Mouse (Mus musculus): ENCODE measurements around the gene Eif6. TPM values are rescaled to one million over a fixed set of nuclear protein-coding genes. Genes with fewer than 3 reads are reported as not detected.

Eif6 gene
- polyA plus RNA-seq (2017; shearing (Covaris generic)), result 100 to 1,000 TPM; 181 to 215 TPM

DNA sequence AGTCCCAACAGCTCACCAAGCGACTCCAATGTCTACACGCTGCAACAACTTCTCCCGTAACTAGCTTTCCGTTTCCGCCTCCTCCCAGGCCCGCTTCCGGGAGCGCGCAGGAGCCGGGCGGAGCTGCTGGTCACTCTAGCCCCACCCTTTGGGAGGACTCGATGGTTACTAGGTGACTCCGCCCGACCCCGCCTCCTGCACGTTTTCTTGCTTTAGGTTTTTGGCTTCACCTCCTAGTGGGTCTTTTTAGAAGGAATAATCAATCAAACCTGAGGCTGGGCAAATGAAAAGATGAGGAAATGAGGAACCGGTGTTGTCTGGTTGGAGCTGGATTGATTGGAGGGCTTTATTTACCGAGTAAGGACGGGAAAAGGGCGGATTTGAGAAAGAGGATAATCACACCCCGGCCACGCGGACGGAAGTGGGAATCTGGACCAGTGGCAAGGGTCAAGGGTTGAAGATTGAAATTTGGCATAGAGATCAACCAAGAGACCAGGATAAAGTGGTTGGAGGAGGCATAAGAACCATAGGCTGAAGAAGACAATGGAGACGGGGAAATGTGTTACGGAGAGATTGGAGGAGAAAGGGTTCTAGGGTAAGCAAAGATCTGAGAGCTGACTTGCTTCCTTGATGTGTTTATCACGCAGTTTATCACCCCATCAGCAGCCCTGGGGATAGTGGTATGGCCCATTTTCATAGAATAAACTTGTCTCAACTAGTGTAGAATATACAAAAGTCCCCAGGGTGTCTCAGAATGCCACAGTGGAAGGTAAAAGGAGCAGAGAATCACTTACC, at the start of gene Eif6:
Eif6 (minus strand) TSS at position 296 of the 795 bp plus-strand sequence.

DNA sequence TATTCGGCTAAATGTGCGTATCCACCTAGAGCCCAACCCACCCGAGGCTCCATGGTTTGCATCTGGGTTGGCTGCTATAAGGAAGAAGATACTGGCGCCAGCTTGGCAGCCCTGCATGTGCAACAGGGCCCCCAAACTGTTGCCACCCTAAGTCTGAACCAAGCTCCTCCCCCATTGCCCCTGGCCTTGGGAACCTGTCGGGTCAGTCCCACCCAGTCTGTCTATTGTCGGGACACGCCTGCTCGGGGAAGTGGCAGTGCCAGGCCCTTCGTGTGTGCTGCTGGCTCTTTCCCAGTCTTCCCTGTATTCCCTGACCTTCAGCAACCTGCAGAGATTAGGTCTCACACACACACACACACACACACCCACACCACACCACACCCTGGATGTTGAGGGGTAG, 8.0 kb upstream of the Eif6 start, which contains the start of gene Fam83c:
Fam83c (minus strand) TSS at position 123 of the 400 bp plus-strand sequence.

DNA sequence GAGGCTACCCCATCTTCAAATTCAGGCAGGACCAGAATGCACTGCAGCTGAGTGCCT, 7.5 kb downstream of the Eif6 start, which contains the start of gene BC029722:
BC029722 (minus strand) TSS at position 35 of the 57 bp plus-strand sequence.

GRCm38 (mm10) chr2:155774927-155775684, 51.6 kb downstream of the Eif6 start, which contains the start of gene Mmp24:
Gene Mmp24 (plus strand): TSS chr2:155775342.

Other genes with a start within 250 kb of the Eif6 start
- gene Gss, start 234.1 kb downstream of the Eif6 start, polyA plus RNA-seq (2017; shearing (Covaris generic)), result 10 to 100 TPM; 11.9 to 16.4 TPM
- 1 to 10 TPM in 1 of 2 experiments, under 1 TPM in 1; 0.13 to 1.1 TPM for gene Myh7b, start 215.7 kb downstream of the Eif6 start, polyA plus RNA-seq (2017; shearing (Covaris generic))
- 100 to 1,000 TPM; 213 to 244 TPM for gene Trpc4ap, start 134.5 kb downstream of the Eif6 start, polyA plus RNA-seq (2017; shearing (Covaris generic))
- 10 to 100 TPM; 66.8 to 69.6 TPM for gene Edem2, start 97.5 kb downstream of the Eif6 start, polyA plus RNA-seq (2017; shearing (Covaris generic))
- gene Gm17581, start 91.1 kb downstream of the Eif6 start, polyA plus RNA-seq (2017; shearing (Covaris generic)), result not detected
- gene Procr, start 75.8 kb downstream of the Eif6 start, polyA plus RNA-seq (2017; shearing (Covaris generic)), result under 1 TPM; 0.10 to 0.64 TPM
- under 1 TPM; 0.31 to 0.62 TPM for gene Mmp24, start 51.6 kb downstream of the Eif6 start, polyA plus RNA-seq (2017; shearing (Covaris generic))
- 10 to 100 TPM; 53.4 to 57.3 TPM for gene BC029722, start 7.5 kb downstream of the Eif6 start, polyA plus RNA-seq (2017; shearing (Covaris generic))
- gene Fam83c, start 7.9 kb upstream of the Eif6 start, polyA plus RNA-seq (2017; shearing (Covaris generic)), result under 1 TPM in 1 of 2 experiments, not detected in 1; 0.04 TPM
- 10 to 100 TPM; 38.5 to 64.3 TPM for gene Uqcc1, start 103.4 kb upstream of the Eif6 start, polyA plus RNA-seq (2017; shearing (Covaris generic))
- under 1 TPM in 1 of 2 experiments, not detected in 1; 0.94 TPM for gene Gm15557, start 113.8 kb upstream of the Eif6 start, polyA plus RNA-seq (2017; shearing (Covaris generic))
- under 1 TPM; 0.32 to 0.46 TPM for gene Gdf5, start 118.4 kb upstream of the Eif6 start, polyA plus RNA-seq (2017; shearing (Covaris generic))
- gene Cep250, start 129.5 kb upstream of the Eif6 start, polyA plus RNA-seq (2017; shearing (Covaris generic)), result 10 to 100 TPM; 35.7 to 42.2 TPM
- gene 6430550D23Rik, start 181.1 kb upstream of the Eif6 start, polyA plus RNA-seq (2017; shearing (Covaris generic)), result 1 to 10 TPM in 1 of 2 experiments, under 1 TPM in 1; 0.62 to 1.6 TPM
- gene Ergic3, start 181.1 kb upstream of the Eif6 start, polyA plus RNA-seq (2017; shearing (Covaris generic)), result 100 to 1,000 TPM; 145 to 152 TPM
- gene Fer1l4, start 226.0 kb upstream of the Eif6 start, polyA plus RNA-seq (2017; shearing (Covaris generic)), result 1 to 10 TPM in 1 of 2 experiments, not detected in 1; 1.2 TPM
- gene Spag4, start 238.2 kb upstream of the Eif6 start, polyA plus RNA-seq (2017; shearing (Covaris generic)), result under 1 TPM in 1 of 2 experiments, not detected in 1; 0.70 TPM